Mouse (Mus musculus) heart, postnatal 0 days (tissue): ENCODE results near the gene Anapc1. TPM values are rescaled to one million over a fixed set of nuclear protein-coding genes. Genes with fewer than 3 reads are reported as not detected.

ENCODE experiments used
- ATAC-seq: fragments of 200-750 bp; cut with Nextera tagmentation; 2 replicates; pipeline ENCODE4 v1.8.0; 2017; ENCODE audit warnings: low read depth, moderate number of reproducible peaks, moderate library complexity; ENCODE audit not compliant: insufficient read depth
- DNase-seq: peaks from one replicate; pipeline ENCODE4 v3.0.0-alpha.2; 2016; ENCODE audit warnings: low spot score
- H3K27ac ChIP-seq: fragments of 300-500 bp; sonication (generic); 2 replicates; pipeline ENCODE4 v1.5.1; 2014; ENCODE audit warnings: low read depth, mild to moderate bottlenecking
- H3K27me3 ChIP-seq: fragments of 300-500 bp; sonication (generic); 2 replicates; pipeline ENCODE4 v1.6.1; 2014; ENCODE audit warnings: low read length, mixed read lengths; ENCODE audit not compliant: control insufficient read depth, insufficient read depth
- H3K36me3 ChIP-seq: fragments of 300-500 bp; sonication (generic); replicated peaks from 2 replicates; pipeline ENCODE4 v1.6.1; 2014; ENCODE audit warnings: low read length, mixed read lengths; ENCODE audit not compliant: control insufficient read depth, insufficient read depth
- H3K4me1 ChIP-seq: fragments of 300-500 bp; sonication (generic); 2 replicates; pipeline ENCODE4 v1.6.1; 2014; ENCODE audit warnings: antibody characterized with exemption; ENCODE audit not compliant: control insufficient read depth, insufficient read depth
- H3K4me2 ChIP-seq: fragments of 300-500 bp; sonication (generic); 2 replicates; pipeline ENCODE4 v1.6.1; 2014; ENCODE audit warnings: low read depth, mild to moderate bottlenecking, low read length, moderate library complexity
- H3K4me3 ChIP-seq: fragments of 300-500 bp; sonication (generic); 2 replicates; pipeline ENCODE4 v1.5.1; 2014; ENCODE audit warnings: low read depth, low read length
- H3K9ac ChIP-seq: fragments of 300-500 bp; sonication (generic); replicated peaks from 2 replicates; pipeline ENCODE4 v1.6.1; 2014; ENCODE audit warnings: low read depth, low read length, mixed read lengths
- H3K9me3 ChIP-seq: fragments of 300-500 bp; sonication (generic); replicated peaks from 2 replicates; pipeline ENCODE4 v1.6.1; 2016; ENCODE audit warnings: low read length; ENCODE audit not compliant: control insufficient read depth
- CTCF ChIP-seq: IDR thresholded peaks from 2 replicates; pipeline ENCODE4 v1.5.1; 2016; ENCODE audit warnings: antibody characterized with exemption, control low read depth, low read depth
- EP300 ChIP-seq: IDR thresholded peaks from 2 replicates; pipeline ENCODE4 v1.6.1; 2016; ENCODE audit warnings: antibody characterized with exemption, low read depth
- WGBS: fragments of 180-500 bp; shearing (Covaris S2); extraction: QIAGEN DNeasy Blood & Tissue Kit; methylation state at CpG from one replicate; pipeline ENCODE4 v1.1.7; 2014; 5-methylcytosine and 5-hydroxymethylcytosine counted together
- polyA plus RNA-seq: library from polyadenylated mRNA; unstranded; fragments of >200 nt; fragmentation: Nextera tagmentation; extraction: Ambion mirVana; gene quantifications from 2 replicates; pipeline ENCODE4 v1.2.1, GENCODE M21; 2015
- total RNA-seq: library from RNA; depleted of rRNA; stranded (reverse); fragments of >200 nt; gene quantifications from 2 replicates; pipeline ENCODE4 v1.2.3, GENCODE M21; 2014; ENCODE audit warnings: low replicate concordance; rRNA removed

Gene Anapc1
- total RNA-seq (33.8 and 69.5 TPM in 2 replicates), polyA plus RNA-seq (14.1 and 16.1 TPM in 2 replicates)

- no peaks in the 10 kb centered on the region for H3K9me3 ChIP-seq
- DNase-seq: peak; percentile 96
- under 1% methylated on average over 58 of the region's 58 CpGs for WGBS
- ATAC-seq: peak; percentile 94
- TF ChIP-seq CTCF (no peak), EP300 (0 out of 2 replicates have a peak, but pooled peaks have one; percentile 20)
- no peaks in the 10 kb centered on the region for H3K27me3 ChIP-seq
- peaks cover 23% of the 10 kb centered on the region for H3K36me3 ChIP-seq
- H3K9ac ChIP-seq: peak within 1 kb of the TSS; percentile 96
- peak within 1 kb of the TSS; percentile 83 for H3K27ac ChIP-seq
- H3K4me1 ChIP-seq: peaks cover 6% of the 10 kb centered on the region; the same call in 1 of the 2 replicates
- peak within 1 kb of the TSS; percentile 91 for H3K4me3 ChIP-seq
- H3K4me2 ChIP-seq: peak within 1 kb of the TSS; percentile 59
Observed at GRCm38 (mm10) chr2:128686921-128687557, at the start of gene Anapc1. Gene Anapc1 (minus strand): TSS chr2:128687391.

- DNase-seq (no peak), ATAC-seq (no peak)
- TF ChIP-seq EP300 (no peak), CTCF (no peak)
- Histone ChIP-seq H3K9ac (0 out of 2 replicates have a peak overlapping the region, but pooled peaks have one; percentile 0), H3K9me3 (no peaks in the 10 kb centered on the region), H3K36me3 (no peaks in the 10 kb centered on the region), H3K27ac (no peak overlapping the region; the same call in 1 of the 2 replicates), H3K4me2 (no peak overlapping the region), H3K4me1 (no peaks in the 10 kb centered on the region), H3K27me3 (no peaks in the 10 kb centered on the region), H3K4me3 (no peak overlapping the region)
- WGBS: 27% methylated on average over 3 of the region's 3 CpGs
Observed at GRCm38 (mm10) chr2:128735089-128735488, 47.9 kb upstream of the Anapc1 start.

GRCm38 (mm10) chr2:128731951-128732350 is 44.8 kb upstream of the Anapc1 start:
- Histone ChIP-seq H3K9me3 (no peaks in the 10 kb centered on the region), H3K4me1 (peaks cover 14% of the 10 kb centered on the region; the same call in 1 of the 2 replicates), H3K27me3 (no peaks in the 10 kb centered on the region), H3K36me3 (no peaks in the 10 kb centered on the region; the same call in 1 of the 2 replicates), H3K9ac (no peak overlapping the region), H3K4me3 (no peak overlapping the region), H3K27ac (no peak overlapping the region), H3K4me2 (no peak overlapping the region)
- WGBS: 82% methylated on average over 1 of the region's 1 CpGs
- DNase-seq: no peak
- TF ChIP-seq EP300 (no peak), CTCF (no peak)
- no peak for ATAC-seq

GRCm38 (mm10) chr2:128731514-128731913 is 44.3 kb upstream of the Anapc1 start:
- TF ChIP-seq EP300 (no peak), CTCF (no peak)
- Histone ChIP-seq H3K9me3 (no peaks in the 10 kb centered on the region), H3K4me1 (peaks cover 14% of the 10 kb centered on the region; the same call in 1 of the 2 replicates), H3K9ac (no peak overlapping the region), H3K27me3 (no peaks in the 10 kb centered on the region), H3K4me3 (no peak overlapping the region), H3K4me2 (no peak overlapping the region), H3K27ac (no peak overlapping the region), H3K36me3 (no peaks in the 10 kb centered on the region; the same call in 1 of the 2 replicates)
- ATAC-seq: no peak
- DNase-seq: no peak
- 80% methylated on average over 10 of the region's 10 CpGs for WGBS

- peaks cover 14% of the 10 kb centered on the region; the same call in 1 of the 2 replicates for H3K4me1 ChIP-seq
- H3K4me3 ChIP-seq: no peak overlapping the region
- H3K9ac ChIP-seq: no peak overlapping the region
- no peak overlapping the region for H3K27ac ChIP-seq
- no peak overlapping the region for H3K4me2 ChIP-seq
- no peak for DNase-seq
- TF ChIP-seq EP300: no peak
- no peak for TF ChIP-seq CTCF
- H3K9me3 ChIP-seq: no peaks in the 10 kb centered on the region
- H3K27me3 ChIP-seq: no peaks in the 10 kb centered on the region
- ATAC-seq: no peak
- WGBS: 83% methylated on average over 7 of the region's 7 CpGs
- H3K36me3 ChIP-seq: no peaks in the 10 kb centered on the region; the same call in 1 of the 2 replicates
Observed at GRCm38 (mm10) chr2:128729141-128729540, 42.0 kb upstream of the Anapc1 start.
